Mouse (Mus musculus) bone marrow macrophage, adult 2 months (primary cell): ENCODE results near the gene Rxfp4.

Experiments
- CTCF ChIP-seq: IDR thresholded peaks from 2 replicates; pipeline ENCODE4 v1.5.1; 2012; ENCODE audit warnings: low read depth, mild to moderate bottlenecking, low read length, moderate library complexity
- POLR2A ChIP-seq: IDR thresholded peaks from 2 replicates; pipeline ENCODE4 v1.6.1; 2012; ENCODE audit warnings: mild to moderate bottlenecking, low read depth, low read length, borderline replicate concordance

DNA sequence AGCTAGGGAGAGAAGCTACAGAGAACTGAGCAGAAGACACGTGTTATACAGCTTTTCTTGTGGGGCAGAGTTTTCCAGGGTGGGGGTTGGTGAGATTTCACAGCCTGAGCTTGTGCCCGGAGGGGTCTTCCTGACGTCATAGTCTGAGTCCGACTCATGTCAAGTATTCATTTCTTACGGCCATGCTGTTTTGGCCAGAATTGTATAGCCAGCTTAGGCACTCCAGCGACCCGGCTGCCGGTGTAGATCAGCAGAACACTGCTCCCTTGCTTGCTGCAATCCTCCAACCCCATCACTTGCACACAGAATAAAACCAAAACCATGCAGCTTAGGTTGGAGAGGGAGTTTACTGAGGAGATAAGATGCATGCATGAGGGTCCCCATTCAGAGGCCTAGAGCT, 2.7 kb upstream of the Rxfp4 start:
- TF ChIP-seq CTCF (no peak), POLR2A (no peak)
